Comparison of ENCODE assay signal across 24 mouse cellular contexts in the genomic region with DNA sequence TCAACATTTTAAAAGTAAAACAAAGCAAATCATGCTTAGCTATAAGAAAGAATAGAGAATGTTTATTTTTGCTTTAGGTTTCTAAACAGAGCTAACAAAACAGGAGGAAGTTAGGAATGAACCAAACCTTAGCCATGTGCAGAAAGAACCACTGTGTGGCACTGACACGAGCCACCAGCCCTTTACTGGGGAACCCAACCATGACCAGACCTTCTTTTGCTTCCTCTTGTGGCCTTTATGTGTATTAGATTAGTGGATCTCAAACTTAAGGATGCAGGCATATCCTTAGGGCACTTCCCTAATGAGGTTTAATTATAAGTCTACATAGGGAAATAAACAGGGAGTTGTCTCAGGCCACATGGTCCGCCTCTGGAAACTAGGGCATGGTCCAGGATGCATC.
"Had no signal": no experiment of that assay in that cellular context is flagged by ENCODE, and none has a peak within 500 bp of the region (broad histone marks: within the 10 kb centered on the region; RNA-seq: fewer than 3 reads in every experiment).

No protein-coding gene starts in this region.

- H3K27me3 ChIP-seq: limb, embryonic 13.5 days; liver, embryonic 13.5 days; midbrain, embryonic 13.5 days; neural tube, embryonic 13.5 days had no signal

- H3K36me3 ChIP-seq: limb, embryonic 10.5 days; limb, embryonic 13.5 days; liver, embryonic 13.5 days; midbrain, embryonic 10.5 days; midbrain, embryonic 13.5 days; neural tube, embryonic 13.5 days had no signal

- H3K27ac ChIP-seq: kidney, postnatal 0 days; layer of hippocampus, adult 2 months; limb, embryonic 10.5 days; limb, embryonic 13.5 days; liver, embryonic 13.5 days; midbrain, embryonic 10.5 days; midbrain, embryonic 13.5 days; neural tube, embryonic 13.5 days; stomach, postnatal 0 days had no signal

- ATAC-seq: intestine, postnatal 0 days; midbrain, embryonic 13.5 days; midbrain, embryonic 16.5 days had no signal

- H3K4me3 ChIP-seq: layer of hippocampus, adult 2 months; limb, embryonic 10.5 days; limb, embryonic 13.5 days; liver, embryonic 13.5 days; megakaryocyte, embryonic 14.5 days; midbrain, embryonic 10.5 days; midbrain, embryonic 13.5 days; myocyte; neural tube, embryonic 13.5 days had no signal

- H3K4me1 ChIP-seq: limb, embryonic 10.5 days; limb, embryonic 13.5 days; liver, embryonic 13.5 days; megakaryocyte, embryonic 14.5 days; midbrain, embryonic 10.5 days; midbrain, embryonic 13.5 days; neural tube, embryonic 13.5 days had no signal

- DNase-seq: kidney, adult 2 months; kidney, postnatal 25 days; layer of hippocampus, adult 9-11 months; liver; liver, embryonic 13.5 days; lung, embryonic 14.5 days; lung, postnatal 14 days; lung, postnatal 4 days; right cerebral cortex, postnatal 4 days; thymus, adult 2 months; thymus, postnatal 14 days; thymus, postnatal 4 days had no signal
